Mouse (Mus musculus) MEL (cell line): Measurements from ENCODE around the gene Rora. TPM values are rescaled to one million over a fixed set of nuclear protein-coding genes. Genes with fewer than 3 reads are reported as not detected.

ENCODE experiments used
- DNase-seq: peaks from one replicate; pipeline ENCODE4 v3.0.0; 2011; ENCODE audit warnings: low read depth, low spot score
- H3K27ac ChIP-seq: 2 replicates; pipeline ENCODE4 v1.5.1; 2012; ENCODE audit warnings: low read depth, mild to moderate bottlenecking, control low read depth, low read length, moderate library complexity; ENCODE audit not compliant: control insufficient read depth
- H3K27me3 ChIP-seq, 2 experiments: fragments of 150-350 bp in 1 of 2; sonication (generic) in 1 of 2; 2 replicates each; pipeline ENCODE4 v1.6.1; 2012; ENCODE audit warnings: low read length in 2 of 2, mild to moderate bottlenecking in 2 of 2, improper control_type of control experiment in 1 of 2, moderate library complexity in 1 of 2; ENCODE audit not compliant: insufficient read depth in 2 of 2, control insufficient read depth in 1 of 2
- H3K36me3 ChIP-seq, 2 experiments: 2 replicates each; pipeline ENCODE4 v1.6.1; 2012 to 2014; ENCODE audit warnings: low read length in 2 of 2, improper control_type of control experiment in 1 of 2, inconsistent platforms in 1 of 2, mild to moderate bottlenecking in 1 of 2; ENCODE audit not compliant: insufficient read depth in 2 of 2, control insufficient read depth in 1 of 2
- H3K4me1 ChIP-seq, 2 experiments: fragments of 150-350 bp in 1 of 2; sonication (generic) in 1 of 2; 2 replicates each; pipeline ENCODE4 v1.6.1; 2012; ENCODE audit warnings: low read length in 2 of 2, improper control_type of control experiment in 1 of 2, mild to moderate bottlenecking in 1 of 2; ENCODE audit not compliant: insufficient read depth in 2 of 2, control insufficient read depth in 1 of 2
- H3K4me3 ChIP-seq, 2 experiments: fragments of 150-350 bp in 1 of 2; sonication (generic) in 1 of 2; 2 replicates each; pipeline ENCODE4 v1.5.1; 2012; ENCODE audit warnings: low read depth in 2 of 2, low read length in 2 of 2, mild to moderate bottlenecking in 2 of 2, moderate library complexity in 2 of 2, control low read depth in 1 of 2, improper control_type of control experiment in 1 of 2; ENCODE audit not compliant: control insufficient read depth in 1 of 2, insufficient read depth in 1 of 2
- H3K79me2 ChIP-seq: 2 replicates; pipeline ENCODE4 v1.6.1; 2012; ENCODE audit warnings: mild to moderate bottlenecking, low read length, moderate library complexity; ENCODE audit not compliant: control insufficient read depth, poor library complexity, insufficient read depth
- H3K9ac ChIP-seq: 2 replicates; pipeline ENCODE4 v1.6.1; 2012; ENCODE audit warnings: low read depth, mild to moderate bottlenecking, control low read depth, low read length, moderate library complexity; ENCODE audit not compliant: control insufficient read depth, poor library complexity, severe bottlenecking
- H3K9me3 ChIP-seq: fragments of 150-350 bp; sonication (generic); replicated peaks from 2 replicates; pipeline ENCODE4 v1.6.1; 2012; ENCODE audit warnings: mild to moderate bottlenecking, low read length, improper control_type of control experiment, moderate library complexity; ENCODE audit not compliant: insufficient read depth
- BHLHE40 ChIP-seq: IDR thresholded peaks from 2 replicates; pipeline ENCODE4 v1.6.1; 2012; ENCODE audit warnings: low read depth, mild to moderate bottlenecking, inconsistent platforms, low read length, improper control_type of control experiment, borderline replicate concordance
- E2F4 ChIP-seq: IDR thresholded peaks from 2 replicates; pipeline ENCODE4 v1.6.1; 2011; ENCODE audit warnings: low read depth, low read length, improper control_type of control experiment, borderline replicate concordance
- JUND ChIP-seq: IDR thresholded peaks from 2 replicates; pipeline ENCODE4 v1.6.1; 2011; ENCODE audit warnings: low read depth, mild to moderate bottlenecking, improper control_type of control experiment, low read length
- KAT2A ChIP-seq: conservative IDR thresholded peaks from 2 replicates; pipeline ENCODE4 v1.6.1; 2012; ENCODE audit warnings: low read depth, low read length, improper control_type of control experiment, inconsistent platforms
- MAX ChIP-seq: IDR thresholded peaks from 2 replicates; pipeline ENCODE4 v1.6.1; 2011; ENCODE audit warnings: low read length, improper control_type of control experiment
- MAZ ChIP-seq: IDR thresholded peaks from 2 replicates; pipeline ENCODE4 v1.6.1; 2012; ENCODE audit warnings: low read depth, mild to moderate bottlenecking, inconsistent platforms, low read length, improper control_type of control experiment
- MEF2A ChIP-seq: IDR thresholded peaks from 2 replicates; pipeline ENCODE4 v1.6.1; 2014; ENCODE audit warnings: low read depth, mild to moderate bottlenecking, inconsistent platforms, low read length, improper control_type of control experiment; ENCODE audit not compliant: poor library complexity, insufficient replicate concordance, severe bottlenecking; ENCODE audit errors: extremely low read depth
- MYB ChIP-seq: IDR thresholded peaks from 2 replicates; pipeline ENCODE4 v1.6.1; 2011; ENCODE audit warnings: mild to moderate bottlenecking, low read depth, low read length, improper control_type of control experiment
- MYC ChIP-seq: IDR thresholded peaks from 2 replicates; pipeline ENCODE4 v1.6.1; 2011; ENCODE audit warnings: low read depth, mild to moderate bottlenecking, low read length, improper control_type of control experiment, moderate library complexity
- NELFE ChIP-seq: IDR thresholded peaks from 2 replicates; pipeline ENCODE4 v1.6.1; 2011; ENCODE audit warnings: low read depth, low read length, improper control_type of control experiment
- POLR2A ChIP-seq, 2 experiments: IDR thresholded peaks; 2 replicates each; pipeline ENCODE4 v1.6.1; 2011 to 2012; ENCODE audit warnings: low read length in 2 of 2, mild to moderate bottlenecking in 2 of 2, control low read depth in 1 of 2, improper control_type of control experiment in 1 of 2, low read depth in 1 of 2, moderate library complexity in 1 of 2; ENCODE audit not compliant: control insufficient read depth in 1 of 2, insufficient read depth in 1 of 2, poor library complexity in 1 of 2
- POLR2AphosphoS5 ChIP-seq: IDR thresholded peaks from 2 replicates; pipeline ENCODE4 v1.6.1; 2012; ENCODE audit warnings: low read depth, borderline replicate concordance, mild to moderate bottlenecking, inconsistent platforms, low read length, moderate library complexity, mixed read lengths
- RAD21 ChIP-seq: IDR thresholded peaks from 2 replicates; pipeline ENCODE4 v1.6.1; 2011; ENCODE audit warnings: mild to moderate bottlenecking, low read depth, low read length, improper control_type of control experiment
- RCOR1 ChIP-seq: IDR thresholded peaks from 2 replicates; pipeline ENCODE4 v1.6.1; 2012; ENCODE audit warnings: low read depth, mild to moderate bottlenecking, inconsistent platforms, low read length, improper control_type of control experiment
- TBP ChIP-seq: IDR thresholded peaks from 2 replicates; pipeline ENCODE4 v1.8.0; 2011; ENCODE audit warnings: low read depth, low read length, improper control_type of control experiment
- TCF12 ChIP-seq: IDR thresholded peaks from 2 replicates; pipeline ENCODE4 v1.6.1; 2014; ENCODE audit warnings: low read depth, mild to moderate bottlenecking, inconsistent platforms, low read length, improper control_type of control experiment, moderate library complexity
- UBTF ChIP-seq: IDR thresholded peaks from 2 replicates; pipeline ENCODE4 v1.6.1; 2012; ENCODE audit warnings: low read depth, mild to moderate bottlenecking, inconsistent platforms, low read length, improper control_type of control experiment, moderate library complexity, borderline replicate concordance; ENCODE audit not compliant: insufficient read depth
- ZC3H11A ChIP-seq: IDR thresholded peaks from 2 replicates; pipeline ENCODE4 v1.6.1; 2012; ENCODE audit warnings: low read depth, mild to moderate bottlenecking, inconsistent platforms, low read length, improper control_type of control experiment
- ZNF384 ChIP-seq: IDR thresholded peaks from 2 replicates; pipeline ENCODE4 v1.6.1; 2012; ENCODE audit warnings: low read depth, mild to moderate bottlenecking, inconsistent platforms, low read length, improper control_type of control experiment
- polyA plus RNA-seq, 2 experiments: library from polyadenylated mRNA; stranded (reverse) in 1 of 2; unstranded in 1 of 2; fragments of >175 nt in 1 of 2; fragments of >200 nt in 1 of 2; gene quantifications; 2 replicates each; pipeline versions ENCODE4 v1.2.1 to v1.2.4; 2012; ENCODE audit warnings: low replicate concordance in 2 of 2, low read depth in 1 of 2; ENCODE audit not compliant: insufficient read length in 2 of 2, insufficient read depth in 1 of 2, missing spikeins in 1 of 2
- total RNA-seq: library from RNA; depleted of rRNA; stranded (reverse); fragments of 300-350 nt; gene quantifications from 2 replicates; pipeline ENCODE4 v1.2.3, GENCODE M21; 2012

Gene Rora
- total and polyA plus RNA-seq, 3 experiments, result not detected

- no peaks in the 10 kb centered on the region for H3K9me3 ChIP-seq
- H3K4me3 ChIP-seq, result no peak overlapping the region
- H3K79me2 ChIP-seq, result no peaks in the 10 kb centered on the region
- no peak for TF ChIP-seq TCF12
- TF ChIP-seq, all 39 proteins: peak for 0
- Histone ChIP-seq H3K9ac (no peak overlapping the region), H3K36me3 (no peaks in the 10 kb centered on the region), H3K27me3 (no peaks in the 10 kb centered on the region), H3K27ac (no peak overlapping the region), H3K4me1 (no peaks in the 10 kb centered on the region)
- no peak for DNase-seq
Measured at GRCm38 (mm10) chr9:69045908-69046307, 392.3 kb downstream of the Rora start.

- no peak for DNase-seq
- Histone ChIP-seq H3K4me3 (no peak overlapping the region), H3K9me3 (no peaks in the 10 kb centered on the region), H3K27ac (no peak overlapping the region), H3K36me3 (no peaks in the 10 kb centered on the region), H3K4me1 (no peaks in the 10 kb centered on the region), H3K9ac (no peak overlapping the region), H3K79me2 (no peaks in the 10 kb centered on the region), H3K27me3 (no peaks in the 10 kb centered on the region)
- TF ChIP-seq POLR2AphosphoS5 (no peak), BHLHE40 (no peak), ZNF384 (no peak), KAT2A (no peak), TBP (no peak), MAX (no peak), MYB (no peak), JUND (no peak), MAZ (no peak), NELFE (no peak), POLR2A (IDR thresholded peaks at IDR 0.05; ENCODE audit: control insufficient read depth in 1 of 2, insufficient read depth in 1 of 2, low read depth in 1 of 2, low read length in 2 of 2, poor library complexity in 1 of 2) (no peak), ZC3H11A (no peak), MYC (no peak)
Measured at GRCm38 (mm10) chr9:69050856-69051255, 397.3 kb downstream of the Rora start.

GRCm38 (mm10) chr9:69051890-69052289, 398.3 kb downstream of the Rora start:
- Histone ChIP-seq H3K4me1 (no peaks in the 10 kb centered on the region), H3K9me3 (no peaks in the 10 kb centered on the region), H3K9ac (no peak overlapping the region), H3K36me3 (no peaks in the 10 kb centered on the region), H3K4me3 (no peak overlapping the region), H3K27me3 (no peaks in the 10 kb centered on the region), H3K27ac (no peak overlapping the region), H3K79me2 (no peaks in the 10 kb centered on the region)
- DNase-seq, result no peak
- no peak for TF ChIP-seq UBTF
- TF ChIP-seq E2F4, result no peak
- TF ChIP-seq MEF2A, result no peak
- TF ChIP-seq RCOR1, result no peak
- TF ChIP-seq ZC3H11A, result no peak
- TF ChIP-seq RAD21, result no peak
- no peak for TF ChIP-seq BHLHE40
